Mouse (Mus musculus): ENCODE measurements around the gene Snx17.

DNA sequence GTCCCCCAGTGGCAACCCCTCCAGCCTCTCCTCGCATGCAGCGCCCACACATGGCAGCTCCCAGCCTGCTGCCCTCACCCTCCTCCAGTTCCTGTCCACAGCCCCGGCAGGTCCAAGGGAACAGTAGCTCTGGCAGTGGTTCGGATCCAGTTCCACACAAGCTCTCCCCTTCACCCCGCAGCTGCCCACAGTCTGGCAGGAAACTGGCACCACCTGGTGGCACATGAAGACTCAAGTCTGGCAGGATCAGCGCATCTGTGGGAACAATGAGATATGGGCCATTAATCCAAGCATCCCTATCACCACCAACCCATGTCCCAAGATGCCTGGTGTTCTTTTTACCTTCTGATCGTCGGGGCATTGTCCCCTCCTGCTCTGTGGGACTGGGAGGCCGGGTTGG is 6.9 kb downstream of the Snx17 start:
- TF ChIP-seq CTCF (IDR thresholded peaks at IDR 0.05; ENCODE audit: low read depth) = peak; percentile 54
- TF ChIP-seq EP300 (optimal IDR thresholded peaks at IDR 0.05) = no peak

All from stomach, postnatal 0 days (tissue).